Mouse (Mus musculus) C2C12 (cell line): ENCODE data around the gene Gng7.

Experiments used
- CTCF ChIP-seq: IDR thresholded peaks from one replicate; pipeline ENCODE4 v1.5.1; 2011; ENCODE audit not compliant: control insufficient read depth, insufficient read depth, insufficient read length
- MAX ChIP-seq: IDR thresholded peaks from one replicate; pipeline ENCODE4 v1.6.1; 2011; ENCODE audit warnings: mild to moderate bottlenecking, control low read depth
- USF1 ChIP-seq: IDR thresholded peaks from one replicate; pipeline ENCODE4 v1.6.1; 2011; ENCODE audit warnings: low read depth, mild to moderate bottlenecking, control low read depth, moderate library complexity

DNA sequence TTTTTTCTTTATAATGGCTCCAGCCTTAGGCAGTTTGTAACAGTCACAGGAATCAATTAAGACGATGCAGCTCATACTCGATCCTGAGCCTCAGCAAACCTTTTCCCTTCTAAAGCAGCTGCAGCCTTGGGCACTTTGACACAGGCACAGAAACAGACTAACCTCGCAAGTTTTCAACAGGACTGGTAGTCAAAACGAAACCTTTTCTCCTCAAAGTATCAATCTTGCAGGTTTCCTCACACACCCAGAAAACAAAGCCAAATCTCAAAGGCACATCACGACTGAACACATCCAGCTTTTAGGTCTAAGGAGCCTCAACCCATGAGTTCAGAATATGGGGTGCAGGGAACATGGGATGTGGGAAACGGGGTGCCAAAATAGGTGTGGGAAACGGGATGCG, 17.4 kb downstream of the Gng7 start:
- TF ChIP-seq CTCF (no peak), MAX (no peak), USF1 (no peak)
